Mouse (Mus musculus) NIH3T3 (cell line): ENCODE results near the gene Cep95.
"Not testable (repeated sequence)": the region's sequence is repeated elsewhere in the genome, so short reads cannot be mapped to it uniquely, and the experiment has no call there.

Experiments
- DNase-seq: peaks from one replicate; pipeline ENCODE4 v3.0.0-alpha.2; 2012; ENCODE audit warnings: low read depth

Gene Cep95

DNA sequence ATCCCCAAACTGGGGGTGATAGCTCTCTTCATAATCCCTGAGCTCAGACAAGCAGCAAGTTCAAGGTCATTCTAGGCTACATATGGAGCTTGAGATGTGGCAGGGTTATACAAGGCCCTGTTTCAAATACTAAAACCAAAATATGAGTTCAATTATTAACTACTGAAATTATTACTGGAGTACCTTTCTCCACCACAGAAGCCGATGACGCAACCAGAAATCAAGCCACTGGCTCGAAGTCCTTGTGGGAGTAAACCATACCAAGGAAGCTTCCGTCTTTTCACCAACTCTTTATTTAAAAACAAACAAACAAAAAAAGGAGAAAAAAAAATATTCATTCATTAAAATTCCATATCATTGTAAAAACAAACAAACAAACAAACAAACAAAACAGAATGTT, 12.1 kb upstream of the Cep95 start:
- DNase-seq = no peak

DNA sequence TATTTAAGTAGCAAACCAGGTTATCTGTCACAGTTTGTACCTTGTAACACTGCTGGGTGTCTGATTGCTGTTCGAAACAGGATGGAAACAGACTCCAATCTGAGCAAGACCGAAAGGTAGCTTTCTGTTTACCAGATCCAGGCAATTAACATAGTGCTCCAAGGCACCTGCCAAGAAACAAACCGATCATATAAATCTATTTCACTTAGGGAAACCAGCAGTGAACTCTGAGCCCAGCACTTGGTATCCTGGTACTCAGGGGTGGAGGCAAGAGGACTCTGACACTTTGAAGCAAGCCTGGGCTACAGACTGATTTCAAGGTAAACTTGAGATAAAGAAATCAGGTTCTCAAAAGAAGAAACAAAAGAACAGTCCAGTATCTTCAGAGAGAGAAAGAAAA, 11.7 kb upstream of the Cep95 start:
- DNase-seq = no peak

DNA sequence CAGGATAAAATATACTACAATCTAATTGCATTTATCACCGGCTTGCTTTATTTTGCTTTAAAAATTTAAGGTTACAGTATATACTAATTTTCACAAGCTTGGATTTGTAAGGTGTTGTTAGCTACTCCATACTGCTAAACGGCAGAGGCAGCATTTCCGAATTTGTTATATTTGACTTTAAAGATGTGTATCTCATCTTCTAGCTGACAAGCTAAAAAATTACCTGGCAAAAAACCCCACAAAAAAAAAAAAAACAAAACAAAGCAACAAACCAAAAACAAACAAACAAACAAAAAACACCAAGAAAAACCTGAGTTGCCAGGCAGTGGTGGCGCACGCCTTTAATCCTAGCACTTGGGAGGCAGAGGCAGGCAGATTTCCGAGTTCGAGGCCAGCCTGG, 10.9 kb upstream of the Cep95 start:
- no peak for DNase-seq

DNA sequence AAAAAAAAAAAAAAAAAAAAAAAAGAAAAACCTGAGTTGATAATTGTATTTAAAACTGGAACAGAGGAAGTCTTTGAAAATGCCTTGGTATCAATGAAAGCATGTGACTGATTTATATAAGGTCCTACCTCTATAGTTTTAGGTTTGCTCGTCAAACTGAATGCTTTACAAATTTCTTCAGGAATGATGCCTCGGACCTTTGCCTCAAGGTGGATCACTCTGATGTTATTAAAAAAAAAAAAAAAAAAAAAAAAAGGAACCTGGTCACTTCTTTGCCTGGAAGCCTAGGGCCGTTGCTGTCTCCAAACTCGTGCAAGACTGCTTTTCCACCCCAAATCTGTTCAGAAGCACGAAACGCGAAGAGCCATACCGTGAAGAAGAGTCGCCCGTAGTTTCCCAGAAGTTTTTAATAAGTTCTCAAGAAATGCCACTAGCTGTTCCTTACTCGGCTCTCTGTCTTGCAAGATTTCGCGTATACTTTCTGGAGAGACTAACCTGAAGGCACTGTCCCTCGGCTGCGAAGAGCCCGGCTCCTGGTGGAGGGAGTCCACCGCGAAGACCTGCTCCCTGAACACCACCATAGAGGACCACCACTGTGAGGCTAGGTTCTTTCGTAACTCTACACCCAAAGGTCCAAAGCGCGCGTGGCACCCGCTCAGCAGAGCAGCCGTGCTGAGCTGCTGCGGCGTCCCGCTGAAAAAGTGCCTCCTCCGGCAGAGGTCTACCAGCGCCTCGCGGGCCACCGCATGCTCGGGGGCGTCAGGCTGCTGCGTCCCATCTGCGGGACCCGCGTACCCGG, 10.3 kb upstream of the Cep95 start:
- no peak for DNase-seq

DNA sequence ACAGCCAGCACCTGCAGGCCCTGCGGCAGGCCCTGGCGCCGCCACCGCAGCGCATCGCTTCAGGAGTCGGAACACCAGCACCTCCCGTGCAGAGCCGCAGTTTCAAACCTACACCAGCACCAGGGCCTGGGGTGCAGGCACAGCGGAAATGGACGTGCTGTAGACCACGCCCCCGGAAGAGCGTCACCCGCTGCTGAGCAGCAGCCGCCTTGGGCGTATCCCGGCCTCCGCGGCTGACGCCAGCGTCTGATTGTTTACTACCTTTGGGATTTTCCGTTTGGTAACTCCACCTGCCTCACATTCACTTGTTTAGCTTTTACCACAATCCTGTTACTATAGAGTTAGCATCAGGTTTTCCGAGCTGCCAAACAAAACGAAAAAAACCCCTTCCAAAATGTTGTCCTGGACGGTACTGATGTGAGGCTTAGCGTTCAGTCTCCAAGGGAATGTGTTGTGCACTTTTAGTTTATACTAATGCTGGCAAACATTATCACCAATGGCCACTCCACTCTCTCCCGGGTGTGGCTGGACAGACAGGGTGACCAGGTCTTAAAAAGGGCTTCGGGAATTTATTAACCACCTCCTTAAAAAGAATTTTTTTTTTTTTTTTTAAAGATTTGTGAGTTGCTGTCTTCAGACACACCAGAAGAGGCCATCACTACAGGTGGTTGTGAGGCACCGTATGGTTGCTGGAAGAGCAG, 9.5 kb upstream of the Cep95 start, which contains the start of gene Polg2:
TSS of gene Polg2 (minus strand) at position 150 of the 701 bp plus-strand sequence.
- DNase-seq = peak; percentile 97

DNA sequence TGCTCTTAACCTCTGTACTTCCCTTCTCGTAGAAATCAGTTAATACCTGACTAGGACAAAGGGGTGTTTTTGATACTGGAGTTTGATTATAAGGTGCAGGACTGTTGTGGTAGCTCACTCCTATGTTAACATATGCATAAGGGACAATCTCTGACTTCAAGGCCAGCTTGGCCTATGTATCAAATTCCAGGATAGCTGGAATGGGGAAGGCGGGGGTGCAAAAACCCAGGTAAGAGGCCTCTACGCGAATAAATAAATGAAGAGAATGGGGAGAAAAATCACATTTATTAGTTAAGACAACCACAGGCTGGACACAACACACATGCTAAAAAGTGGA, 9.0 kb upstream of the Cep95 start:
- DNase-seq = no peak

DNA sequence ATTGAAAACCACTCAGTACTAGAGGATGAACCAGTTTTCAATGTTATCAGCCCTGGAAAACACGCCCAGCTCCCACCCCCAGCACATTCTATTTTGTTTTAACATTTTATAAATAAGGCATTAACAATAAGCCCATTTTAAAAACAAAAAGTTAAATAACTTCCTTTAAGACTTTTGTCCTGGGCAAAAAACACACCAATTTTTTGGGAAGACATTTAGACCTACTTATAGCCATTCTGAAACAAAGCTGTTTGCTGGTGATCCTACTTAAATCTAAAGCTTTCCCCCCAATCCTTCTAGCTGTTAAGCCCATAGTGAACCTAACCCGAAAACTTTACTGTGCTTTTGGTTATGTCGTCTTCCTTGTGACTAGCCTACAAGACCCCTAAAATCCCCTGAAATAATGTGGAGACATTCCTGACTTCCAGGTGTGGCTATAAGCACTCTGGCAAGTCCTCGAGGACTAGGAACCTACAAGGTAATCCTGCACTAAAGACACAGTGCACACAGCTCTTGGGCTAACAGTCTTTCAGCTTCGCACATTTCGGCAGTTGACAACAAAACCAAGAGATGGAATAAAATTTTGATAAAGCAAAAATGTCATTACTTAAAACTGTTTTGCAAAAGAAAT, 8.3 kb upstream of the Cep95 start:
- no peak for DNase-seq

DNA sequence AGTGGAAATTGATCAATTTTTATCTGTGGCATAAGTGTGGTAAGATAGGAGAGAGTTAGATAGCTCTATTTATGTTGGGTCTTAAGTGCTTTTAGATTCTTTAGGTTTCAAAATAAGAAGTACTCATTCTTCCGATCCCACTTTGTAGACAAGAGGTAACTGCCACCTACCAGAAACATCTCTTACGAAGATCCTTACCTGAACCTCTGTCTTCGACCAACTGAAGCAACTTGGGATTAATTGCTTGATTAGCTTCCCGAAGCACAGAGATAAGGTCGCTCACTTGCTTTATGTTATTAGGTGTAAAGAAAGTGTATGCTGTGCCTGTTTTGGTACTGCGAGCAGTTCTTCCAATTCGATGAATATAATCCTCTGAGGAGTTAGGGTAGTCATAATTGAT, 6.8 kb upstream of the Cep95 start:
- DNase-seq = not testable (repeated sequence)

DNA sequence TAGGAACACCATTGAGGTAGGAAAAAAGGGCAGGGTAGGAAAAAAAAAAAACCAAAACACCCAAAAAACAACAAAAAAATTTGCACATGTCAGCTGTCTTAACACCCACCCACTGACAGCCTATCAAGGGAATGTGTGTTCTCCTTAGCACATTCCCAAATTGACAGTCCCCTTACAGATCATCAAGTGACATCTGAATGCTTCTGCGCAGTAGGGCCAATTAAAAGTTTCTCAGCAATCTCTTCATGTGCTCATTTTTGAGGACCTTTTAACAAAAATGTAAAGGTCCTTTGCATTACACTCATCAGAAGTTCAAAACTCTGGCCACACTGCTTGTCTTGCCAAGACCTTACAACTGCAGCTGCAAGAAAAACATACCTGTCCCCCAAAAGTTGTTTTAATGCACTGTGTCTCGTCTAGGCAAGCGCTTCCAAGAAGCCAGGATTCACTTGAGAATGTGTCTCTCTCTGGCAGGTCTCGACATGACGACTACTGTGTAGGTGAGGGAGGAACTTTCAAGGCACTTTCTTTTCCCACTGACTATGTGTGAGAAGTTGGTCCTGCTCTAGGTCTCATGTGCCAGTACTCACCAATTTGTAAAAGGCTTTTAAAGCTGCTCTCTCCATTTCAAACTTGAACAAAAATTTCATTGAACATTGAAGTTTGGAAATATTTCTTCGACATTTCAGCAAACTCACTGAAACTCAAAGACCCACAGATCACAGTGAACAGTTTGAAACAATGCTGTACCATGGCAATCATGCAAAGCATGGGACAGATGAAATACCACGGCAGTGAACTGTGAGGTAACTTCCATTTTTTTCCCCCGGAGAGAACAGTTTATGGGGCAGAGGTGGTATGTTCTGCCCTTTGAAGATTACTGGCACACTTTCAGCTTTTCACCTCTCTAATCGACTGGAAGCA, 5.9 kb upstream of the Cep95 start:
- DNase-seq = no peak

DNA sequence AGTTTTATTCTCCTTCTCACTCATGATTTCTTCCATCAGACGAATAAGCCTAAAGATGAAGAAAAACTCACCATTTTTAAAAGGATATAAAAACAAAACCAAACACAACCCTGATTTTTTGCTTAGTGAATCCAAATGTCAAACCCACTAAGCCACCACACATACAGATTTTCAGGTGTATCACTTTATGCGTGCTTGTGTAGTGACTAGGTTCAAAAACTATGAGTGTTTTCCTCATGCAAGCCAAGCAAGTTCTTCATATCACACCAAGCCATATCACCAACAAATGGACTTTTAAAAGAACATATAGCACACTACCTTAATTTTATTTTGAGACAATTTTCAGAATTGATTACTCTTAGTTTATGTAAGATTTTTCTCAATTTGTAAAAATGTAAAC, 4.6 kb upstream of the Cep95 start:
- DNase-seq = no peak

DNA sequence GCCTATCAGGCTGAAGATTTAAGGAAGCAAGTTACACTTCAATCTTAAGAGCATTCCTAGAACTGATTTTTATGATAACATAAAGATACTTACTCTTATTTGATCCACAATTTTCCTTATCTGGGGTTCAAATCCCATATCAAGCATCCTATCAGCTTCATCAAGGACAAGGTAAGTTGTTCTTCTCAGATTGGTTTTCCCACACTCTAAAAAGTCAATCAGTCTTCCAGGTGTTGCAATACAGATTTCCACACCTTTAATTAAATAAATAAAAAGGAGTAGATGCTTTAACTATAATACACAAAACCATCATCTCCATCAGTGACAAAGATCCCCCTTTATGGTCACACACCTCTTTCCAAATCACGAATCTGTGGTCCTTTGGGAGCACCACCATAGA, 4.0 kb upstream of the Cep95 start:
- DNase-seq = no peak

DNA sequence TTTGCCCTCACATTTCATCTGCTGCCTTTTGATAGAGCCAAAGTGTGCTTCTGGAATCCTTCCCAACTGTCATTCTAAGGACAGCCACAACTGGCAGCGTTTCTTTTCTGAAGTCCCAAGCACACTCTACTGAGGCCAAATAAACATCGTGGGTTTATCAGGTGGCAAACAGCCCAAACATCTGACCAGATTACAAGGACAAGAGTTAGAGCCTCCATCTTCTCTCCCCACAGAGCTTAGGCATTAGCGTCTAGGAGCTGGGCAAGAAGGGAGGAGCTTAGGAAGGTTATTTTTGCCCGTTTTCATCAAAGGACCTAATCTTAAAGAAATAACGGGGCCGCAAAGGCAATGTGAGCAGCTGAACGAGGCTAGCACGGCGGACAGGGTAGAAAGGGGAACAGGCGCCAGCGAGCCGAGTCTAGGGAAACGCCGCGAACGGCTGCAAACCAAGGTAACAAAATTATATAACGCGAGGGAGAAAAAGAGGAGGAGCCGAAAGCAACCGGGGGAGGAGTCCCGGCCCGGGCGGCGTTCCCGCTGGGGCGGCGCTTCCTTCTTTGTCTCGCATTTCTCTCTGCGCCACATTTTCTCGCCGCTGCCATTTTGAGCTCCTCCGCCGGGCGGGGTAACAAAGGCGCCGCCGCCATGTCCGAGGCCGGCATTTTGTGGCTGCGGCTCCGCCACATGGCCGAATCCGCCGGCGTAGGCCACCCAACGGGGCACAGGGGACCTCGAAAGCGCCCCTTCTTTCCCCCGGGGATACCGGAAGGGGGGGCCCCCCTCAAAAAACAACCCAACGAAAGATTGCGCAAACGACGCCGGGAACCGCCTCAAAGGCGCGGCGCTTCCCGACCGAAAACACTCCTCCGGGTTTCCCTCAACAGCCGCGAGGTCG, 1.7 kb upstream of the Cep95 start:
- peak; percentile 97 for DNase-seq

DNA sequence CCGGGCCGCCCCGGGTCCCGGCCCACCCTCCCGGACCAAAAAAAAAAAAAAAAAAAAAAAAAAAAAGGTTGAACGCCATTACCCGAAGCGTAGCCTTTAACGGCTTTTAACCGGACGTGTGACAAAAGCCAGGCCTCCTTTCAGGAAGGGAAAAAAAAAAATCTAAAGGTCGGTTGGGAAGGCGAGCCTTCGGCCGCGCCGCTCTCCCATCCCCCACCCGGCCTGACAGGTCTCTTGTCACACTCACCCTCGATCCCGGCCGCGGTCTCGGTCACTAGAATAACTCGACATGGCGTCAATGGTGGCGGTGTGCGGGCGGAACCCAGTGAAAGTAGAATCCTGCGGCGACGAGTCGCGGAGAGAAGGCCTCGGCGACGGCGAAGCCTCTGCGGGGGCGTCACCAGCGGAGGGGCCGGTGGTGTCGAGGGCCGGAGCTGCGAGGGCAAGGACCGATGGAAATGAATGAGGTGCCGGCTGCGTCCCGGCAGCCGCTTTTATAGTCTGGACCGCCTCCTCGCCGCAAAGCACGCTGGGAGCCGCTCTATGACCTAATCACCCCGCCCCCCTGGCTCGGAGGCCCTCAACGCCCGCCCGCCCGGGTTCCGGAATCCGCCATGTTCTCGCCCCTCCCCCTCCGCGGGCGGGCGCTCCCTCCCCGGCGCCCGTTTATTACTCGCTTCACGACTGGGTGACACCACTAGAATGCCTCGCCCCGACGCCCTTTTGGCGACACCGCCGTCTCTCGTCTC, 852 bp upstream of the Cep95 start:
- peak; percentile 99 for DNase-seq

DNA sequence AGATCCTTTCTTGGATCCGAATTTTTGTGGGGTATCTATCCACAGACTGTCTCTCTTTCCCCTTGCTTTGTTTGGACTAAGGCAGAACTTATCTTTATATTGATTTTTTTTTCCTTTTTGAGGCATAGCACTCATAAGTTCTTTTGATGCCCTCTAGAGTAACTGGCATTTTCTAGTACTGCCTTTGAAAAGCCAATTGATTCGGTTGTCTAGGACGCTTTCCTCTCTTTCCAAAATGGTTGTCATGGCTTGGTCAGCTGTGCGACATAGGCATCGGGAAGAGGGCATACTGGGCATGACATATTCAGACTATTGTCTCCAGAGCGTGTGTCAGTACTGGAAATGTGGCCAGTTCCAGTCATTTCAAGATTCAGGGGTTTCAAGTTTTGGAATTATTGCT, 597 bp downstream of the Cep95 start:
- peak; percentile 45 for DNase-seq

DNA sequence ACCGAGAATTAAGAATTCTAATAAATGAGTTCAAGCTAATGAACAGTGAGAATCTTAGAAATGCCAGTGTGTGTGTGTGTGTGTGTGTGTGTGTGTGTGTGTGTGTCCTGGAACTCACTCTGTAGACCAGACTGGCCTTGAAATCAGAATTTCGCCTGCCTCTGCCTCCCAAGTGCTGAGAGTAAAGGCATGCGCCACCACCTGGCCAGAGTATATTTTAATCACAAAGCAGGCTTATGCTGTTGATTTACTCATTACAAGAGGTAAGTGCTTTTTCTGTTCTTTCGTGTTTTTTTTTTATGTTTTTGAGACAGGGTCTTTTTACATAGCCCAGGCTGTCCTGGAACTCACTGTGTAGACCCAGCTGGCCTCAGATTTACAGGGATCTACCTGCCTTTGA, 4.8 kb downstream of the Cep95 start:
- DNase-seq = peak; percentile 33

DNA sequence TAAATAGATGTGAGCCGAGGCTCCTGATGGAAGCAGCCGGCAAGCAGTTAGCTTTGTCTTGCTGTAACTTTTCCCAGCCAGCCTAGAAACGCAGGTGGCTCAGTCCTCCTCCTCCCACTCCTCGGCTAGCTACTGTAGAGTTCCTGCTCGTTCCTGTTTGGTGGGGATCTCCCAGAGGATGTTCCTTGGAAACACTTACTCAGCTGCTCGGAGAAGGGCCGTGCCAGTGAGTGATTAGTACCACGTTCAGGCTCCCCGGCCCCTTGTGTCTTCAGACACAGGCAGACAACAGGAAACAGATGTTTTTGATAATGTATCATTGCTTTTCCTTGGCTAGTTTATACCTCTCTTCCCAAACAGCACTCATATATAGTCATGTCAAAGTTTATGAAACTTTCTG, 6.6 kb downstream of the Cep95 start:
- DNase-seq = peak; percentile 92

DNA sequence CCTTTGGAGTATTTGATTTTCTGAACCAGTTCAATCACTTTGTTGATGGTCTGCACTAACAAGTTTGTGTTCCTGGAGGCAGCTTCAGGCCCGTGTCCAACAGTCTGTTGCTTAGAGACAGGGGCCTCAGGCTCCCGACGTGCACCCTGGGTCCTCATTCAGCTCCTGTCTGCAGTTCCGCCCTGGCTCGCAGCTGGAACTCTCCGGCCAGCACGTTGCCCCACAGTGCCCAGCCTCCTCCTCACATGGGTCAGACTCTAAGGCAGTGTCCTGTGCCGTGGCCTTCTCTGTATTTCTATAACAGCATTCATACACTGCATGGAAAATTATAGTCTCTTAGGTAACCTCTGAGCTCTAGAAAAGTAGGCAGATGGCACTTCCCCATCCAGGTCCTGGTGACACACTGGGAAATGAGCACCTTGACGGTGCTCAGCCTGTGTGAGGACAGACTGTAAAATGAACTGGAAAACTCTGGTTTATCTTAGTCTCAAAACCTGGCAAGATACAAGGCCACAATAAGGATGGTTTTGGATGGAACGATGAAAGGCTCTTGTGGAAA, 13.1 kb downstream of the Cep95 start:
- DNase-seq = no peak

DNA sequence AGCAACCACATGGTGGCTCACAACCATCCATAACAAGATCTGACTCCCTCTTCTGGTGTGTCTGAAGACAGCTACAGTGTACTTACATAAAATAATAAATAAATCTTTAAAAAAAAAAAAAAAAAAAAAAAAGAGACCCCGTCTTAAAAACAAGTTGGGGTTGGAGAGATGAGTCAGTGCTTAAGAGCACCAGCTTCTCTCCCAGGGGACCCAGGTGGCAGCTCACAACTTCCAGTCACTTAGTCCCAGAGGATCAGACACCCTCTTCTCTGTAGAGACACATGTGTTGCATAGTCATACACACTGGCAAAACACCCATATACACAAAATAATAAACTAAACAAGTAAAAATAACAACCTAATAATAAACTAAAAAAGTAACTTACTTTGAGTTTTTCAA, 18.4 kb downstream of the Cep95 start:
- DNase-seq = not testable (repeated sequence)

DNA sequence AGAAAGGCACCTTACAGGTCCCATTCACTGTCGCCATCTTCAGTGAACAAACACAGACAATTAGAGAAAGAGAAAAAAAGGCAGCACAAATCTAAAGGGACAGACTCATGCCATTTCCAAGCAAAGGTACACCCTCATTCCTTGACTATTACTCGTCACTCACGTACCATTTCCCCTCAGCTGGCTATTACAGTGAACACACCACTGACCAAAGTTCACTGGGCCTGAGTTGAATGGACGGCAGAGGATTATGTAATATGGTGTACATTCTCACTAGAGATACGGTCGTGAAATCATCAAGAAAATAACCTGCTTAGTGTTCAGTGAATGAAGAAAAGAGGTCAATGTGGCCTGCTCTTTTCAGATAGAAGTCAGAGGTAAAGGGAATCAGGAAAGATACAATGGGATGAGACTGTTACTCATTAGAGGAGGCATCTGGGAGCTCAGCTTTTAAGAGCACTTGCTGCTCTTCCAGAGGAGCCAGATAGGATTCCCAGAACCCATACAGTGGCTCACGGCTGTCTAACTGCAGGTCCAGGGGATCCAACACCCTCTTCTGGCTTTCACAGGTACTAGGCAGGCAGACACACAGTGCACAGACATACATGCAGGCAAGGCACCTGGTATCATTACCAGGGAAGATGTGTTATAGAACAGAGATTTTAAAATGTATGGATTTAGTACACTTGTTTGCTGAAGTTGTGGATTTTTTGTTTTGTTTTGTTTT, 23.5 kb downstream of the Cep95 start:
- DNase-seq = no peak
